16 mouse cellular contexts compared by ENCODE assay signal in genomic region chr13:89890159-89890558, GRCm38 (mm10).
"Had no signal": no experiment of that assay in that cellular context is flagged by ENCODE, and none has a peak within 500 bp of the region (broad histone marks: within the 10 kb centered on the region; RNA-seq: fewer than 3 reads in every experiment).

No protein-coding gene starts in this region.

- H3K4me2 ChIP-seq: liver, embryonic 15.5 days; lung, embryonic 15.5 days; midbrain, embryonic 12.5 days; neural tube, embryonic 12.5 days; stomach, embryonic 15.5 days had no signal

- DNase-seq: liver, postnatal 0 days; lung, adult 2 months; lung, postnatal 14 days; lung, postnatal 36 days; midbrain, embryonic 14.5 days; right cerebral cortex, postnatal 14 days; thymus, adult 2 months; thymus, postnatal 25 days had no signal

- H3K27ac ChIP-seq: liver, embryonic 15.5 days; lung, embryonic 15.5 days; midbrain, embryonic 10.5 days; midbrain, embryonic 12.5 days; neural tube, embryonic 12.5 days; stomach, embryonic 15.5 days; stomach, postnatal 0 days had no signal

- H3K27me3 ChIP-seq: liver, embryonic 15.5 days; lung, embryonic 15.5 days; midbrain, embryonic 12.5 days; neural tube, embryonic 12.5 days; stomach, embryonic 15.5 days had no signal

- H3K4me3 ChIP-seq: liver, embryonic 15.5 days; lung, embryonic 15.5 days; midbrain, embryonic 10.5 days; midbrain, embryonic 12.5 days; neural tube, embryonic 12.5 days; stomach, embryonic 15.5 days had no signal

- H3K4me1 ChIP-seq: liver, embryonic 15.5 days; lung, embryonic 15.5 days; neural tube, embryonic 12.5 days; stomach, embryonic 15.5 days had no signal

- H3K9ac ChIP-seq: liver, embryonic 15.5 days; liver, postnatal 0 days; lung, embryonic 15.5 days; midbrain, embryonic 12.5 days; neural tube, embryonic 12.5 days; stomach, embryonic 15.5 days had no signal

- H3K36me3 ChIP-seq: liver, embryonic 15.5 days; lung, embryonic 15.5 days; midbrain, embryonic 10.5 days; midbrain, embryonic 12.5 days; neural tube, embryonic 12.5 days; stomach, embryonic 15.5 days had no signal

- ATAC-seq: liver, postnatal 0 days; lung, postnatal 0 days had no signal

- H3K9me3 ChIP-seq: liver, embryonic 15.5 days; lung, embryonic 15.5 days; midbrain, embryonic 10.5 days; midbrain, embryonic 12.5 days; neural tube, embryonic 12.5 days; stomach, embryonic 15.5 days had no signal
